ENCODE assay signal across 17 mouse cellular contexts in the genomic region with DNA sequence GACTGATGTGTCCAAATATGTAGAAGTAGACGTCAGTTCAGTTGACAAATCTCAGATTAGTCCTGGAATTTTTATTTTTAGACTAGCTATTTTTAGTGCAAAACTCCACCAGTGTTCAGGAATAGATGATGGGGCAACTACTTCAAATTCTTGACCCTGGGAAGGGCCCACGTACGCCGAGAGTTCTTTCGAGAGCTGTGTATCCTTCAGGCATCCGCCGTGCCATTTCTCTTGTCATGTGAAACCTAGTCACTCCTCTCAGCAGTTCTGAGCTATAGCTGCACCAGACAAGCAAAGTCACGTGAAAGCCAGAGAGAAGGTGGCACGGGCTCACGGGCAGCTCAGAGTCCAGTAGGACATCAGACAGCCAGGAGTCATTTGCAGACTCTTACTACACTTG. TPM values are rescaled to one million over a fixed set of nuclear protein-coding genes. Genes with fewer than 3 reads are reported as not detected.
A peak's percentile ranks its signal among the peaks of the same experiment; 100 is the strongest.
DNase-seq lines count a peak whose midpoint lies in the region; ATAC-seq and TF ChIP-seq lines count a peak whose summit lies in the region.
"Had no signal": no experiment of that assay in that cellular context is flagged by ENCODE, and none has a peak within 500 bp of the region (broad histone marks: within the 10 kb centered on the region; RNA-seq: fewer than 3 reads in every experiment).

No protein-coding gene starts in this region.

- no peak overlapping the region for H3K9ac ChIP-seq in lung, embryonic 15.5 days
- H3K9ac ChIP-seq in heart, embryonic 14.5 days (ENCODE audit: low read length) = peak overlapping the region; percentile 61
- H3K9ac ChIP-seq: forebrain, embryonic 13.5 days had no signal

- DNase-seq in lung, postnatal 14 days = no peak
- peak; percentile 54 for DNase-seq in heart, adult 8-10 months (ENCODE audit: low spot score)
- peak; percentile 4 for DNase-seq in skeletal muscle tissue, adult 2 months (ENCODE audit: low read depth, low spot score)
- no peak for DNase-seq in forebrain, embryonic 10.5 days (ENCODE audit: extremely low spot score, low spot score)
- DNase-seq in left cerebral cortex, adult 2 months (ENCODE audit: extremely low spot score in 1 of 2, low spot score in 2 of 2) = no peak
- DNase-seq: cerebellum, postnatal 10 days; kidney, postnatal 4 days; lung, adult 2 months; right cerebral cortex, adult 18-20 months; spleen, adult 18-20 months had no signal

- H3K27me3 ChIP-seq in lung, embryonic 15.5 days = no peaks in the 10 kb centered on the region
- no peaks in the 10 kb centered on the region for H3K27me3 ChIP-seq in heart, embryonic 14.5 days (ENCODE audit: control insufficient read depth, insufficient read depth, low read length)
- H3K27me3 ChIP-seq in forebrain, embryonic 10.5 days (ENCODE audit: poor library complexity, severe bottlenecking) = no peaks in the 10 kb centered on the region
- H3K27me3 ChIP-seq: forebrain, embryonic 13.5 days had no signal

- intact Hi-C loops in left cerebral cortex, adult 2 months (cut with DNase I) = no loop called here

- WGBS in lung, embryonic 15.5 days = 38% methylated on average over 10 of the region's 10 CpGs
- 16% methylated on average over 10 of the region's 10 CpGs for WGBS in heart, embryonic 14.5 days
- 91% methylated on average over 10 of the region's 10 CpGs for WGBS in forebrain, embryonic 10.5 days

- H3K4me1 ChIP-seq in lung, embryonic 15.5 days = peaks cover 34% of the 10 kb centered on the region; the same call in 1 of the 2 replicates
- H3K4me1 ChIP-seq in heart, embryonic 14.5 days (ENCODE audit: control insufficient read depth in 2 of 2, insufficient read depth in 2 of 2, low read length in 2 of 2) = peaks cover 28 to 44% of the 10 kb centered on the region in 2 experiments
- peaks cover 4% of the 10 kb centered on the region for H3K4me1 ChIP-seq in forebrain, embryonic 10.5 days
- H3K4me1 ChIP-seq: forebrain, embryonic 13.5 days had no signal

- H3K36me3 ChIP-seq in lung, embryonic 15.5 days = no peaks in the 10 kb centered on the region
- no peaks in the 10 kb centered on the region for H3K36me3 ChIP-seq in heart, embryonic 14.5 days (ENCODE audit: control insufficient read depth, insufficient read depth, low read length)
- no peaks in the 10 kb centered on the region for H3K36me3 ChIP-seq in forebrain, embryonic 10.5 days (replicated peaks)
- H3K36me3 ChIP-seq: G1E had no signal

- no peak for ATAC-seq in lung, embryonic 15.5 days (ENCODE audit: borderline replicate concordance, extremely low read depth, low FRiP score, low TSS enrichment)
- ATAC-seq in heart, embryonic 14.5 days (ENCODE audit: insufficient number of reproducible peaks, insufficient read depth, low FRiP score, low read depth) = peak; percentile 76
- ATAC-seq: CD4-positive, CD25-positive, alpha-beta regulatory T cell, adult 4 months; forebrain, embryonic 13.5 days; midbrain, embryonic 16.5 days had no signal

- no peak for TF ChIP-seq CTCF in left cerebral cortex, adult 2 months (IDR thresholded peaks at IDR 0.05)

- peak overlapping the region; percentile 21; the same call in 1 of the 2 replicates for H3K27ac ChIP-seq in lung, embryonic 15.5 days
- peak overlapping the region; percentile 95 to 96 for H3K27ac ChIP-seq in heart, embryonic 14.5 days (replicated peaks in 1 of 2; ENCODE audit: control insufficient read depth in 1 of 2, insufficient read depth in 1 of 2, low read depth in 2 of 2, low read length in 2 of 2)
- no peak overlapping the region for H3K27ac ChIP-seq in forebrain, embryonic 10.5 days
- H3K27ac ChIP-seq in left cerebral cortex, adult 2 months = no peak overlapping the region
- H3K27ac ChIP-seq: forebrain, embryonic 13.5 days had no signal

- no peak overlapping the region for H3K4me2 ChIP-seq in lung, embryonic 15.5 days
- peak overlapping the region; percentile 47 for H3K4me2 ChIP-seq in heart, embryonic 14.5 days (ENCODE audit: low read length)
- H3K4me2 ChIP-seq: forebrain, embryonic 13.5 days had no signal

- no peaks in the 10 kb centered on the region for H3K9me3 ChIP-seq in lung, embryonic 15.5 days
- H3K9me3 ChIP-seq in heart, embryonic 14.5 days (ENCODE audit: control insufficient read depth, low read length) = no peaks in the 10 kb centered on the region
- no peaks in the 10 kb centered on the region for H3K9me3 ChIP-seq in forebrain, embryonic 10.5 days
- H3K9me3 ChIP-seq: forebrain, embryonic 13.5 days; G1E had no signal

- no peak overlapping the region for H3K4me3 ChIP-seq in lung, embryonic 15.5 days
- no peak overlapping the region for H3K4me3 ChIP-seq in heart, embryonic 14.5 days (ENCODE audit: control insufficient read depth in 1 of 2, insufficient read depth in 1 of 2, low read depth in 1 of 2, low read length in 2 of 2)
- no peak overlapping the region for H3K4me3 ChIP-seq in forebrain, embryonic 10.5 days
- no peak overlapping the region for H3K4me3 ChIP-seq in left cerebral cortex, adult 2 months
- H3K4me3 ChIP-seq: forebrain, embryonic 13.5 days; megakaryocyte, embryonic 14.5 days had no signal

RNA-seq across cellular contexts. Expression of a gene that starts 47.5 kb away (rescaled TPM):
- polyA plus RNA-seq in lung, embryonic 15.5 days (2015; fragmentation: Nextera tagmentation; extraction: Ambion mirVana) = 150 and 154 TPM in 2 replicates
- 10 to 100 TPM; 36.0 to 52.1 (median 41.2) TPM for total RNA-seq in heart, adult 8-10 months (2022)
- 85.9 and 92.3 TPM in 2 replicates for polyA plus RNA-seq in heart, embryonic 14.5 days (2014; fragmentation: Nextera tagmentation; extraction: Ambion mirVana)
- polyA plus RNA-seq in forebrain, embryonic 10.5 days (2016; fragmentation: Nextera tagmentation; extraction: Ambion mirVana) = 27.5 and 29.2 TPM in 2 replicates
- total RNA-seq in left cerebral cortex, adult 2 months (2021) = 100 to 1,000 TPM in 1 of 2 experiments, 10 to 100 TPM in 1; 72.5 to 103 TPM

Comparison
In these comparisons a context has a peak if more than half of its experiments do, and no peak if none do; other contexts are left out.
1. H3K27ac ChIP-seq: peak in lung, embryonic 15.5 days (single experiment) and heart, embryonic 14.5 days (2 of 2); none in forebrain, embryonic 10.5 days (single experiment) and left cerebral cortex, adult 2 months (single experiment).
2. DNase-seq: peak in heart, adult 8-10 months (single experiment) and skeletal muscle tissue, adult 2 months (single experiment); none in lung, postnatal 14 days (single experiment), forebrain, embryonic 10.5 days (single experiment) and left cerebral cortex, adult 2 months (0 of 2).